Mouse (Mus musculus) kidney, embryonic 14.5 days (tissue): ENCODE results near the gene Chd1l. TPM values are rescaled to one million over a fixed set of nuclear protein-coding genes. Genes with fewer than 3 reads are reported as not detected.

ENCODE experiments used
- ATAC-seq: fragments of 200-750 bp; cut with Nextera tagmentation; 2 replicates; pipeline ENCODE4 v1.8.0; 2017; ENCODE audit warnings: moderate number of reproducible peaks, mild to moderate bottlenecking, moderate TSS enrichment, moderate library complexity; ENCODE audit not compliant: low FRiP score, low TSS enrichment
- H3K27ac ChIP-seq: fragments of 300-500 bp; sonication (generic); 2 replicates; pipeline ENCODE4 v1.5.1; 2014; ENCODE audit warnings: low read depth, mild to moderate bottlenecking, low read length, moderate library complexity, mixed read lengths
- H3K27me3 ChIP-seq: fragments of 300-500 bp; sonication (generic); 2 replicates; pipeline ENCODE4 v1.6.1; 2014; ENCODE audit warnings: mild to moderate bottlenecking, low read length; ENCODE audit not compliant: control insufficient read depth, insufficient read depth
- H3K36me3 ChIP-seq: fragments of 300-500 bp; sonication (generic); 2 replicates; pipeline ENCODE4 v1.6.1; 2014; ENCODE audit warnings: low read length, mixed read lengths; ENCODE audit not compliant: control insufficient read depth, insufficient read depth
- H3K4me1 ChIP-seq: fragments of 300-500 bp; sonication (generic); 2 replicates; pipeline ENCODE4 v1.6.1; 2014; ENCODE audit warnings: low read length, mixed read lengths; ENCODE audit not compliant: control insufficient read depth, insufficient read depth
- H3K4me2 ChIP-seq: fragments of 300-500 bp; sonication (generic); replicated peaks from 2 replicates; pipeline ENCODE4 v1.6.1; 2014; ENCODE audit warnings: low read depth, mild to moderate bottlenecking, low read length
- H3K4me3 ChIP-seq: fragments of 300-500 bp; sonication (generic); 2 replicates; pipeline ENCODE4 v1.5.1; 2014; ENCODE audit warnings: mild to moderate bottlenecking, low read length
- H3K9ac ChIP-seq: fragments of 300-500 bp; sonication (generic); 2 replicates; pipeline ENCODE4 v1.6.1; 2014; ENCODE audit warnings: low read depth, mild to moderate bottlenecking, low read length, moderate library complexity
- H3K9me3 ChIP-seq: fragments of 300-500 bp; sonication (generic); 2 replicates; pipeline ENCODE4 v1.6.1; 2016; ENCODE audit warnings: low read length; ENCODE audit not compliant: control insufficient read depth
- WGBS: fragments of 180-500 bp; shearing (Covaris S2); extraction: QIAGEN DNeasy Blood & Tissue Kit; methylation state at CpG from one replicate; pipeline ENCODE4 v1.1.7; 2014; 5-methylcytosine and 5-hydroxymethylcytosine counted together
- polyA plus RNA-seq: library from polyadenylated mRNA; unstranded; fragments of >200 nt; fragmentation: Nextera tagmentation; extraction: Ambion mirVana; gene quantifications from 2 replicates; pipeline ENCODE4 v1.2.1, GENCODE M21; 2014

Chd1l gene
- polyA plus RNA-seq, 1 experiment from 2014 or later = 18.1 TPM

DNA sequence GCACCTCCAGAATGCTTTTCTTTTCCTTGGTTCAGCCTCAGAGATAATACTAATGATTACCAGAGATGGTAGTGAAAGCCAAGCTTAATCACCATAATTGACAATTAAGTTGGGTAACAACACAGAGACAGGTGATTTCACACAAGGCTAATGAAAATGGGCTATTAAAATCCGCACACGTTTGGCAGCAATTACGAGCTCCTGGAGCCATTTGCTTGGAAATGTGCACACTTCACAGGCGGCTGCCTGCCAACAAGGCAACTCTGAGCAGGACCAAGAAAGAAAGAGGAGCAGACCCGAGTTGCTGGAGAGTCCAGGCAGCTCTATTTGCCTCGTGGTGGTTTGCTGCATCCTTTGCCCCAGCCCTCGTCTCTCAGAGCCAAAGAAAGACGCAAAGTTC is 84.5 kb downstream of the Chd1l start:
- Histone ChIP-seq H3K4me1 (no peaks in the 10 kb centered on the region), H3K9ac (no peak overlapping the region), H3K27ac (no peak overlapping the region), H3K36me3 (no peaks in the 10 kb centered on the region), H3K9me3 (no peaks in the 10 kb centered on the region), H3K4me3 (no peak overlapping the region), H3K27me3 (no peaks in the 10 kb centered on the region), H3K4me2 (no peak overlapping the region)
- no peak for ATAC-seq
- WGBS = 49% methylated on average over 8 of the region's 8 CpGs

DNA sequence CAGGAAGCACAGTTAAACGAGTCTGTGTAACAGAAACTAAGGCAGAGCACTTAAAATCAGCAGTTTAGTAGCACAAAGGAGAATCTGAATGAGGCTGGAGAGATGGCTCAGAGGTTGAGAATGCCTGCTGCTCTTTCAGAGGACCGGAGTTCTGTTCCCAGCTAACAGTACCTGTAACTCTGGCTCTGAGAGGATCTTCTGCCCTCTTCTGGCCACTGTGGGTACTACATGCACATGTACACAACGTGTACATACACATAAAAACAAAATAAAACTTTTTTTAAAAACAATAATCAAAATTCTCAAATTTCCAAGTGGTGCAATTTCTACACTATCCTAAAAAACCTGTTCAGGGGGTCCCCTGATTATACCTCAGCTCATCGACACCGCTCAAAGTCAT is 85.2 kb downstream of the Chd1l start:
- 79% methylated on average over 5 of the region's 5 CpGs for WGBS
- H3K4me2 ChIP-seq = no peak overlapping the region

DNA sequence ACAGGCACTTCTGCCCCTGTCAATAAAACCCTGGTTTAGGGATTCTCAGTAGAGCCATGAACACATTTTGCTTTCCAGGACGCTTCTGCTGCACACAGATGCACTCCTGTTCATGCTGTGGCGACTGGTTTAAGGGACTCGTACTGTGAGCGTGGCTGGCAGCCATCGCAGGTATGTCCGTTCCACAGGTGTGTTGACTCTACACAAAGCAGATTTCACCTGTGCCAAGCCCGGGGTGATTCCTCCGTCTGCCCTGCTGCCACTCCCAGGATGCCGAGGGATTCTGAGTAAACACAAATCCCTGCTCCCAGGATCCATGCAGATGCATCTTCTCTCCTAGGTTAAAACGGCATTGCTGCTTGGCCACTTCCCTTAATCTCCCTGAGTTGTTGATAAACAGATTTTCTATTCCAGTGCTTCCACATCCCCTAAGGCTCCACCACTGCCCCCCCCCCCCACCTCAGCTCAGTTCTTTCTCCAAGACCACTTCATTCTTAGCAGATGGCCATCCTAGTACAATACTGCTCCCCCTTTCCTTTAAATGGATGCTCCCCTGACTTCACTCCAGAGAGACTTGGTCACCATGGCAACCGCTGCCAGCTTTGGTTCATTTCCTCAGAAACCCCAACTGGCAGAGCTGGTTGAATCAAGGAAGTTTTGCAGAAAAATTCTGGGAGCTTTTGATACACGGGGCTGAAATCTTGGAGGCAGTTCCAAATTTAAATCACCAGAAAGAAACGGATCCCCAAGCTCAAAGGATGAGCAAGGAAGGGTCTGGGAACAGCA is 87.9 kb downstream of the Chd1l start:
- Histone ChIP-seq H3K4me1 (no peaks in the 10 kb centered on the region), H3K4me2 (no peak overlapping the region), H3K9me3 (peaks cover 7% of the 10 kb centered on the region; the same call in 1 of the 2 replicates), H3K27me3 (no peaks in the 10 kb centered on the region), H3K9ac (no peak overlapping the region), H3K36me3 (no peaks in the 10 kb centered on the region), H3K4me3 (no peak overlapping the region), H3K27ac (no peak overlapping the region)
- 83% methylated on average over 13 of the region's 13 CpGs for WGBS
- ATAC-seq = no peak

More for the DNA sequence above, 85.2 kb downstream of the Chd1l start:
- Histone ChIP-seq H3K36me3 (no peaks in the 10 kb centered on the region), H3K27ac (no peak overlapping the region), H3K27me3 (no peaks in the 10 kb centered on the region), H3K9ac (no peak overlapping the region), H3K4me3 (no peak overlapping the region), H3K4me1 (no peaks in the 10 kb centered on the region), H3K9me3 (no peaks in the 10 kb centered on the region)
- no peak for ATAC-seq

DNA sequence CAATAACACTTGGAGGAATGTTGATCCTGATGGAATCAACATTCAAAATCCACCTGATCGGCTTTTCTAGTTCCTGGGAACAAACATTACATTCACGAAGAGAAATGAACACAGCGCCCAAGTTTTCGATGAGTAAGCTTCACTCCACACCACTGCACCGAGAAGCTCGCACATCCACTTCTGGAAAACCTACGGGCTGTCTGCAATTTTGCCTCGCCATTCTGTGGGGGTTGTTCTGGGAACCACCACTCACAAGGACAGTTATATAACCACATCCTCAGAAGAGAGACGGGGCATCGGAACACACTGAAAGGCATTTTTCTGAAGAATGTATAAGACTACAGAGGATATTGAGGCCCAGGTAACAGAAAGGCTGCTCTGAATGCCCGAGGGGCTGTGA is 90.1 kb downstream of the Chd1l start:
- ATAC-seq = no peak
- Histone ChIP-seq H3K4me1 (no peaks in the 10 kb centered on the region), H3K4me3 (no peak overlapping the region), H3K9ac (no peak overlapping the region), H3K36me3 (no peaks in the 10 kb centered on the region), H3K27me3 (no peaks in the 10 kb centered on the region), H3K9me3 (peaks cover 7% of the 10 kb centered on the region; the same call in 1 of the 2 replicates), H3K27ac (no peak overlapping the region), H3K4me2 (no peak overlapping the region)
- WGBS = 97% methylated on average over 11 of the region's 11 CpGs

DNA sequence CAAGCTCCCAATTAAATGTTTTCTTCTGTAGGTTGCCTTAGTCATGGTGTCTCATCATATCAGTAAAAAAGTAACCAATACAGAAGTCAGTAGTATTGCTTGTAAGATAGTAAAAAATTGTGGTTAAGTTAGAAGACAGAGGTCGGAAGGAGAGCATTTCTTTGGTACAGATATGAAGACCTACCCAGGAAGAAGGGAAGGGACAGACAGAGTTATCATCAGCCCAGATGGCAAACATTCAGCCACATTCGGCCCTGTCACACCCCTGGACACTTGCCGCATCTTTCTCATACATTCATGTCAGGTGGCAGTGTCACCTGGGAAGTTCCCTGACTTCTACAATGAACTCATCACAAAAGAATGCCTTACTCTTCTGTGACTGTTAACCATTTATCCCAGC is 97.7 kb downstream of the Chd1l start:
- Histone ChIP-seq H3K9ac (no peak overlapping the region), H3K36me3 (no peaks in the 10 kb centered on the region), H3K27me3 (no peaks in the 10 kb centered on the region), H3K4me2 (no peak overlapping the region), H3K4me3 (no peak overlapping the region), H3K9me3 (no peaks in the 10 kb centered on the region; the same call in 1 of the 2 replicates), H3K27ac (no peak overlapping the region), H3K4me1 (no peaks in the 10 kb centered on the region)
- WGBS = 92% methylated on average over 3 of the region's 3 CpGs
- ATAC-seq = no peak

Other genes with a start within 250 kb of the Chd1l start
- gene Olfr1402, start 188.2 kb downstream of the Chd1l start, polyA plus RNA-seq = not detected in 2 replicates
- 0.71 and 1.8 TPM in 2 replicates for gene Fmo5, start 18.6 kb upstream of the Chd1l start, polyA plus RNA-seq
- gene Prkab2, start 48.0 kb upstream of the Chd1l start, polyA plus RNA-seq = 3.1 and 4.6 TPM in 2 replicates
- gene Gm17651, start 64.5 kb upstream of the Chd1l start, polyA plus RNA-seq = not detected in 2 replicates